15 mouse cellular contexts compared by ENCODE assay signal in the genomic region with DNA sequence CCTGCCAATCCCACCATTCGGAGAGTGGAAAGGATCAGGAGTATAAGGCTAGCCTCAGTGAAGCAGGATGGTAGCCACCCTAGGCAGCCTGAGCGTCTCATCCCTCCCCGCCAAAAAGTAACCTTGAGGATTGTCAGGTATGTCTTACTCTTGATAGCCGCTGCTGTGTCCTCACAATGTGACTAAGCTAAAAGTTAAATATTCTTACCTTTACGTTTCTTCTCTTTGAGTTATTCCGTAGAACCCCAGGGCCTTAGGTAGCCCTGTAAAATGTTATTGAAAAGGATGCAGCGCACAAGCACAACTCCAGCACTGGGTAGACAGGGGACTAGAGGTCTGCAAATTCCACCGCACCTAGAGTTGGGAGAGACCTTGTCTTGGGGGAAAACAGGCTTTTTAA. TPM values are rescaled to one million over a fixed set of nuclear protein-coding genes. Genes with fewer than 3 reads are reported as not detected.
DNase-seq lines count a peak whose midpoint lies in the region; ATAC-seq and TF ChIP-seq lines count a peak whose summit lies in the region.
"Had no signal": no experiment of that assay in that cellular context is flagged by ENCODE, and none has a peak within 500 bp of the region (broad histone marks: within the 10 kb centered on the region; RNA-seq: fewer than 3 reads in every experiment).

No protein-coding gene starts in this region.

- WGBS in lung, embryonic 14.5 days = 89% methylated on average over 8 of the region's 8 CpGs
- WGBS in limb, embryonic 12.5 days = 90% methylated on average over 8 of the region's 8 CpGs

- intact Hi-C loops in gastrocnemius, adult 2 months (cut with DNase I) = loop anchor here (5.0 kb wide), 1 partner anchor 240 kb away; the partner anchor contains the start of genes Sar1b and Sec24a
- intact Hi-C loops in gastrocnemius, postnatal 36 days (cut with DNase I) = loop anchor here (5.0 kb wide), 2 partner anchors 95 to 145 kb away; partner anchors contain the start of genes Jade2 and Ppp2ca

- H3K27me3 ChIP-seq in lung, embryonic 14.5 days (ENCODE audit: insufficient read depth, low read length) = no peaks in the 10 kb centered on the region
- no peaks in the 10 kb centered on the region for H3K27me3 ChIP-seq in limb, embryonic 12.5 days
- H3K27me3 ChIP-seq: embryonic facial prominence, embryonic 12.5 days had no signal

- TF ChIP-seq CTCF in gastrocnemius, adult 2 months (IDR thresholded peaks at IDR 0.05) = no peak
- TF ChIP-seq CTCF in lung, embryonic 14.5 days (IDR thresholded peaks at IDR 0.05; ENCODE audit: low read depth) = no peak

- peak overlapping the region; percentile 100 for H3K27ac ChIP-seq in gastrocnemius, adult 2 months
- H3K27ac ChIP-seq in lung, embryonic 14.5 days (ENCODE audit: low read depth) = no peak overlapping the region
- H3K27ac ChIP-seq in ES-E14 (ENCODE audit: insufficient read depth, low read depth, low read length, poor library complexity, severe bottlenecking) = peak overlapping the region; percentile 63; the same call in 1 of the 2 replicates
- 0 out of 2 replicates have a peak overlapping the region, but pooled peaks have one; percentile 87 for H3K27ac ChIP-seq in limb, embryonic 12.5 days

- ATAC-seq in lung, embryonic 14.5 days (ENCODE audit: insufficient read depth) = no peak
- no peak for ATAC-seq in limb, embryonic 12.5 days (ENCODE audit: insufficient number of reproducible peaks, insufficient read depth, low FRiP score, low TSS enrichment, low read depth)
- ATAC-seq: lung, postnatal 0 days; midbrain, embryonic 16.5 days had no signal

- no peak overlapping the region for H3K4me3 ChIP-seq in gastrocnemius, adult 2 months
- no peak overlapping the region for H3K4me3 ChIP-seq in lung, embryonic 14.5 days (ENCODE audit: low read depth, low read length)
- H3K4me3 ChIP-seq in ES-E14 (ENCODE audit: insufficient read depth in 1 of 2, low read depth in 1 of 2, low read length in 2 of 2, poor library complexity in 1 of 2, severe bottlenecking in 1 of 2) = peak overlapping the region; percentile 23 to 51
- no peak overlapping the region for H3K4me3 ChIP-seq in limb, embryonic 12.5 days (replicated peaks)

- in situ Hi-C loops in ES-E14 (cut with MboI; ENCODE audit: low sequenced_read_pairs in 2 of 2, unreplicated experiment in 2 of 2) = no loop called here

- no peaks in the 10 kb centered on the region for H3K9me3 ChIP-seq in lung, embryonic 14.5 days (ENCODE audit: low read depth, low read length)
- H3K9me3 ChIP-seq in ES-E14 (ENCODE audit: control insufficient read depth, insufficient read depth, low read depth, low read length) = no peaks in the 10 kb centered on the region
- no peaks in the 10 kb centered on the region for H3K9me3 ChIP-seq in limb, embryonic 12.5 days
- H3K9me3 ChIP-seq: embryonic facial prominence, embryonic 12.5 days had no signal

- no peak for DNase-seq in gastrocnemius, adult 2 months
- no peak for DNase-seq in gastrocnemius, postnatal 36 days
- DNase-seq in lung, embryonic 14.5 days = no peak
- no peak for DNase-seq in lung, postnatal 14 days
- no peak for DNase-seq in ES-E14 (ENCODE audit: low read depth, low spot score)
- no peak for DNase-seq in T-cell, adult 2 months (ENCODE audit: low spot score)
- DNase-seq: gastrocnemius, postnatal 25 days; kidney, adult 2 months; kidney, postnatal 14 days; layer of hippocampus, adult 9-11 months; right cerebral cortex, postnatal 25 days had no signal

- H3K4me1 ChIP-seq in lung, embryonic 14.5 days (ENCODE audit: insufficient read depth) = peaks cover 17% of the 10 kb centered on the region
- peaks cover 3 to 4% of the 10 kb centered on the region in 2 experiments; a peak in 3 of 4 replicates for H3K4me1 ChIP-seq in ES-E14 (ENCODE audit: control insufficient read depth in 2 of 2, insufficient read depth in 2 of 2, low read length in 2 of 2, poor library complexity in 1 of 2)
- peaks cover 41% of the 10 kb centered on the region for H3K4me1 ChIP-seq in limb, embryonic 12.5 days (replicated peaks)

- H3K4me2 ChIP-seq in lung, embryonic 14.5 days = peak overlapping the region; percentile 90; the same call in 1 of the 2 replicates
- H3K4me2 ChIP-seq in limb, embryonic 12.5 days = peak overlapping the region; percentile 51; the same call in 1 of the 2 replicates

- H3K36me3 ChIP-seq in lung, embryonic 14.5 days (ENCODE audit: insufficient read depth) = peaks cover 14% of the 10 kb centered on the region
- peaks cover 8% of the 10 kb centered on the region for H3K36me3 ChIP-seq in ES-E14 (ENCODE audit: control insufficient read depth, insufficient read depth, low read length, poor library complexity, severe bottlenecking)
- peaks cover 9% of the 10 kb centered on the region for H3K36me3 ChIP-seq in limb, embryonic 12.5 days

- H3K9ac ChIP-seq in lung, embryonic 14.5 days = no peak overlapping the region
- H3K9ac ChIP-seq in ES-E14 (ENCODE audit: insufficient read depth, low read depth, low read length, poor library complexity, severe bottlenecking) = peak overlapping the region; percentile 69; the same call in 1 of the 2 replicates
- no peak overlapping the region for H3K9ac ChIP-seq in limb, embryonic 12.5 days (replicated peaks)
- H3K9ac ChIP-seq: embryonic facial prominence, embryonic 12.5 days had no signal

TF ChIP-seq in ES-E14, 5 proteins besides CTCF, POLR2A, EP300 and RAD21:
- no peak for TF ChIP-seq MAFK (IDR thresholded peaks at IDR 0.05; ENCODE audit: insufficient read depth, low read depth, low read length)
- TF ChIP-seq ZC3H11A (IDR thresholded peaks at IDR 0.05; ENCODE audit: borderline replicate concordance, low read depth, low read length) = no peak
- TF ChIP-seq ZNF384 (IDR thresholded peaks at IDR 0.05; ENCODE audit: low read depth, low read length) = no peak
- TF ChIP-seq CHD2 (IDR thresholded peaks at IDR 0.05; ENCODE audit: low read depth, low read length) = no peak
- no peak for TF ChIP-seq HCFC1 (IDR thresholded peaks at IDR 0.05; ENCODE audit: borderline replicate concordance, insufficient read depth, low read length)

RNA-seq across cellular contexts. Expression of gene Ube2b, which starts 1.3 kb away (rescaled TPM):
- total RNA-seq in gastrocnemius, adult 2 months (2021) = 100 to 1,000 TPM; 519 to 559 TPM
- total RNA-seq in gastrocnemius, postnatal 36 days (2021) = 100 to 1,000 TPM; 386 to 446 TPM
- 126 and 128 TPM in 2 replicates for polyA plus RNA-seq in lung, embryonic 14.5 days (2014; fragmentation: Nextera tagmentation; extraction: Ambion mirVana)
- 47.9 and 58.3 TPM in 2 replicates for total RNA-seq in ES-E14 (2012; rRNA removed)
- polyA plus RNA-seq in limb, embryonic 12.5 days (2016; fragmentation: Nextera tagmentation; extraction: Ambion mirVana) = 244 and 267 TPM in 2 replicates

RNA-seq across cellular contexts. Expression of gene Cdkl3, which starts 2.2 kb away (rescaled TPM):
- 1 to 10 TPM; 1.5 to 3.2 TPM for total RNA-seq in gastrocnemius, adult 2 months (2021)
- total RNA-seq in gastrocnemius, postnatal 36 days (2021) = 1 to 10 TPM; 1.6 to 2.5 TPM
- 8.5 and 9.4 TPM in 2 replicates for polyA plus RNA-seq in lung, embryonic 14.5 days (2014; fragmentation: Nextera tagmentation; extraction: Ambion mirVana)
- total RNA-seq in ES-E14 (2012; rRNA removed) = 3.6 and 4.6 TPM in 2 replicates
- polyA plus RNA-seq in limb, embryonic 12.5 days (2016; fragmentation: Nextera tagmentation; extraction: Ambion mirVana) = 13.4 and 15.8 TPM in 2 replicates

RNA-seq across cellular contexts. Expression of gene Cdkn2aipnl, which starts 34.4 kb away (rescaled TPM):
- total RNA-seq in gastrocnemius, adult 2 months (2021) = 10 to 100 TPM; 16.9 to 30.0 TPM
- total RNA-seq in gastrocnemius, postnatal 36 days (2021) = 10 to 100 TPM; 20.1 to 21.9 TPM
- 107 and 109 TPM in 2 replicates for polyA plus RNA-seq in lung, embryonic 14.5 days (2014; fragmentation: Nextera tagmentation; extraction: Ambion mirVana)
- 49.4 and 61.7 TPM in 2 replicates for total RNA-seq in ES-E14 (2012; rRNA removed)
- 107 and 109 TPM in 2 replicates for polyA plus RNA-seq in limb, embryonic 12.5 days (2016; fragmentation: Nextera tagmentation; extraction: Ambion mirVana)

Comparison
In these comparisons a context has a peak if more than half of its experiments do, and no peak if none do; other contexts are left out.
1. H3K4me3 ChIP-seq: peak in ES-E14 (2 of 2); none in gastrocnemius, adult 2 months (single experiment), lung, embryonic 14.5 days (single experiment) and limb, embryonic 12.5 days (single experiment).